Mouse (Mus musculus): ENCODE results near the gene Mtrex.

The Mtrex gene

GRCm38 (mm10) chr13:112829619-112830018, 97.6 kb downstream of the Mtrex start:
- CTCF ChIA-PET: no interaction called here

- CTCF ChIA-PET: no interaction called here
Measured at GRCm38 (mm10) chr13:112825479-112825878, 101.7 kb downstream of the Mtrex start.

DNA sequence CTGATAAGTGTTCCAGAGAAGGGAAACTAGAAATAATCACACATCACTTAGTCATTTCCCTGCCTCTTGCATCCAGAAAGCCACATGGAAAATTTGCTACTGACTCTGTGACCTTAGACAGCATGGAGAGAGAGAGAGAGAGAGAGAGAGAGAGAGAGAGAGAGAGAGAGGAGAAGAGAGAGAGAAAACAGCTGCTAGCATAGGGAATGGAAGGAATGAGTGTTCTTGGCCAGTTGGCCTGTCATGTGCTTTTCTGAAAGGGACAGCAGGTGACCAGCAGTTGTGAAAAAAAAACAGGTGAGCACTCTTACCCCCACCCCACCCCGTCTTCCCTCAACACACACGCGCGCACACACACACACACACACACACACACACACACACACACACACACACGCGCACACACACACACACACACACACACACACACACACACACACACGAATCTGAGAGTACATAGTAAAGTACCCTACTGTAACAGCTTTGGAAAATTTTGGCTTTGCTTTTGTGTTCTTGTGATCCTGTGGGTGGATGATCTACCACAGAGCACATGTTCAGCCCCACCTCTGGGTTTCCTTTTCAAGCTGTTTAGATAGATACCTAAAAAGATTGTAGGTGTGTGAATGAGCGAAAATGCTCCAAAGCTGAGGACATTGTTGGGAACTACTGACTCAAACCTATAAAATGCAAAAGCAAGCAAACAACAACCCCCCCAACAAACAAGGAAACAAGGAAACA, 103.1 kb downstream of the Mtrex start:
- CTCF ChIA-PET: no interaction called here

- CTCF ChIA-PET: no interaction called here
Measured at GRCm38 (mm10) chr13:112823236-112823910, 103.8 kb downstream of the Mtrex start.

DNA sequence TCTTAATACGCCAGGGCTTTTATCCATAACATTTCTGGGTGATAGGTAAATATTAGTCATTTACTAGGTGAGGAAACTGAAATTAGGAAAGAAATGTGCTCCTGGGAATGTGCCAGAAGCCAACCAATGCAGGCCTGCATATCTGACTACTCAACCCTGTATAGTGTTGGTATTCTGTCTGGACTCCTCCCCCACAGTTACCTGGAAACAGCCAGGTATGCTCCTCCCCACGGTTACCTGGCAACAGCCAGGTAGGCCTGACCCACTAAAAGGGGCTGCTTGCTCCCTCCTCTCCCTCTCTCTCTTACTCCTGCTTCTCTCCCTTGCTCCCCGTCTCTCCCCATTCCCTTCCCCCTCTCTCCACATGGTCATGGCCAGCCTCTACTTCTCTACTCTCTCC, 104.8 kb downstream of the Mtrex start:
- CTCF ChIA-PET: no interaction called here

GRCm38 (mm10) chr13:112818125-112818524, 109.1 kb downstream of the Mtrex start:
- CTCF ChIA-PET: no interaction called here

All from spleen, embryonic (tissue).